Mouse (Mus musculus): ENCODE measurements around the gene Hs3st3a1. TPM values are rescaled to one million over a fixed set of nuclear protein-coding genes. Genes with fewer than 3 reads are reported as not detected.
A peak's percentile ranks its signal among the peaks of the same experiment; 100 is the strongest.

The Hs3st3a1 gene
- polyA plus RNA-seq (2012) = 0.03 TPM in 1 of 2 replicates, not detected in the other

DNA sequence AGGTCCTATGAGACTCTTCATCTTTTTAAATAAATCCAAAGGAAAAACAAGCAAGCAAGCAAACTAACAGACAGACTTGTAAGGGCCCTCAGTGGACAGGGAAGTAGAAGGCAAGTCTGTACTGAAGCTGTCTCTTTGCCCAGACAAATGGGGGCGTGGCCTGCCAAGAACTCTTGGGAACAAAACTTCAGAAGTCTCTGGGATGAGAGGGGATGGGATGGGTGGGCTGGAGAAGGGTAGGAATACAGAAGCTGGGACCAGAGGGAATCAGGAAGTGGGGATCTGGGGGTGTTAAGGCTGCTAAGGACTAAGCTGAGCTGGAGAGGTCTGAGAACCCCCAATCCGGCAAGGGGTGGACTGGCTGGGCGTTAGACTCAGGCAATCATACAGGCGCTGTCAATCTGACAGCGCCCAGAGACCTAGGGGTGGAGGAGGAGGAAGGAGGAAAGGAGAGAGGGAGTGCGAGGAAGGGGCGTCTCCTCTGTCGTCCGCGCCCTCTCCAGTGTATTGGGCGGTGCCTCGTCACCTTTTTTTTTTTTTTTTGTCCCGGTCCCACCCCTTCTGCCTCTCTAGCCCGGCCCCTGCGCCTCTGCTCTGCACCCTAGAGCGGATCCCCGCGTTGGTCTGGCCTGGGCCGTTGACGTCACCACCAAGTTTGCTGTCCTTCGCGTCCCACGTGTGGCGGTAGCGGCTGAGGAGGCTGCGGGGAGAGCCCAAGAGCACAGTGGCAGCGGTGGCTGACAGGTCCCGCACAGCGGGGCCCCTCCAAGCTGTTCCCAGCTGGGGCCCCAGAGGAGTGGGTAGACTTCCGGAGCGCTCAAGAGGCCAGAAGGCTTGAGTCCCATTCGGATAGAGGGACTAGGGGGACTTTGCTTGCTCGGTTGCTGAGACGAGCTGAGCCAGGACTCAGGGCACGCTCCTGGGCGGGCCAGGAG, at the start of gene Hs3st3a1:
Gene Hs3st3a1, plus strand, starts transcription at position 722 of the 935 bp plus-strand sequence.
- Histone ChIP-seq H3K4me1 (ENCODE audit: control insufficient read depth) (no peaks in the 10 kb centered on the region; the same call in 1 of the 2 replicates), H3K9me3 (ENCODE audit: control insufficient read depth, low read length) (peaks cover 2% of the 10 kb centered on the region; the same call in 1 of the 2 replicates), H3K27me3 (ENCODE audit: control insufficient read depth) (peaks cover 38% of the 10 kb centered on the region), H3K4me3 (replicated peaks) (peak within 1 kb of the TSS; percentile 29), H3K36me3 (ENCODE audit: control insufficient read depth) (no peaks in the 10 kb centered on the region)
- TF ChIP-seq TAL1 (IDR thresholded peaks at IDR 0.05; ENCODE audit: low read length) (no peak), GATA1 (IDR thresholded peaks at IDR 0.05; ENCODE audit: low read length) (no peak)

- Histone ChIP-seq H3K4me1 (ENCODE audit: control insufficient read depth) (no peaks in the 10 kb centered on the region), H3K9me3 (ENCODE audit: control insufficient read depth, low read length) (no peaks in the 10 kb centered on the region), H3K27me3 (ENCODE audit: control insufficient read depth) (no peaks in the 10 kb centered on the region), H3K4me3 (replicated peaks) (no peak overlapping the region), H3K36me3 (ENCODE audit: control insufficient read depth) (no peaks in the 10 kb centered on the region)
- no peak for TF ChIP-seq GATA1 (IDR thresholded peaks at IDR 0.05; ENCODE audit: low read length)
- TF ChIP-seq TAL1 (IDR thresholded peaks at IDR 0.05; ENCODE audit: low read length) = no peak
Measured at GRCm38 (mm10) chr11:64386333-64386732, 48.8 kb upstream of the Hs3st3a1 start.

GRCm38 (mm10) chr11:64396331-64396881, 38.7 kb upstream of the Hs3st3a1 start:
- no peak for TF ChIP-seq GATA1 (IDR thresholded peaks at IDR 0.05; ENCODE audit: low read length)
- no peak for TF ChIP-seq TAL1 (IDR thresholded peaks at IDR 0.05; ENCODE audit: low read length)
- Histone ChIP-seq H3K36me3 (ENCODE audit: control insufficient read depth) (no peaks in the 10 kb centered on the region), H3K4me1 (ENCODE audit: control insufficient read depth) (no peaks in the 10 kb centered on the region), H3K4me3 (replicated peaks) (no peak overlapping the region), H3K9me3 (ENCODE audit: control insufficient read depth, low read length) (no peaks in the 10 kb centered on the region), H3K27me3 (ENCODE audit: control insufficient read depth) (no peaks in the 10 kb centered on the region)

- Histone ChIP-seq H3K4me3 (replicated peaks) (no peak overlapping the region), H3K27me3 (ENCODE audit: control insufficient read depth) (no peaks in the 10 kb centered on the region), H3K9me3 (ENCODE audit: control insufficient read depth, low read length) (no peaks in the 10 kb centered on the region), H3K4me1 (ENCODE audit: control insufficient read depth) (no peaks in the 10 kb centered on the region), H3K36me3 (ENCODE audit: control insufficient read depth) (no peaks in the 10 kb centered on the region)
- TF ChIP-seq TAL1 (IDR thresholded peaks at IDR 0.05; ENCODE audit: low read length) = no peak
- TF ChIP-seq GATA1 (IDR thresholded peaks at IDR 0.05; ENCODE audit: low read length) = no peak
Measured at GRCm38 (mm10) chr11:64396949-64397348, 38.2 kb upstream of the Hs3st3a1 start.

GRCm38 (mm10) chr11:64397612-64398011, 37.5 kb upstream of the Hs3st3a1 start:
- no peak for TF ChIP-seq GATA1 (IDR thresholded peaks at IDR 0.05; ENCODE audit: low read length)
- TF ChIP-seq TAL1 (IDR thresholded peaks at IDR 0.05; ENCODE audit: low read length) = no peak
- Histone ChIP-seq H3K36me3 (ENCODE audit: control insufficient read depth) (no peaks in the 10 kb centered on the region), H3K9me3 (ENCODE audit: control insufficient read depth, low read length) (no peaks in the 10 kb centered on the region), H3K4me1 (ENCODE audit: control insufficient read depth) (no peaks in the 10 kb centered on the region), H3K4me3 (replicated peaks) (no peak overlapping the region), H3K27me3 (ENCODE audit: control insufficient read depth) (no peaks in the 10 kb centered on the region)

DNA sequence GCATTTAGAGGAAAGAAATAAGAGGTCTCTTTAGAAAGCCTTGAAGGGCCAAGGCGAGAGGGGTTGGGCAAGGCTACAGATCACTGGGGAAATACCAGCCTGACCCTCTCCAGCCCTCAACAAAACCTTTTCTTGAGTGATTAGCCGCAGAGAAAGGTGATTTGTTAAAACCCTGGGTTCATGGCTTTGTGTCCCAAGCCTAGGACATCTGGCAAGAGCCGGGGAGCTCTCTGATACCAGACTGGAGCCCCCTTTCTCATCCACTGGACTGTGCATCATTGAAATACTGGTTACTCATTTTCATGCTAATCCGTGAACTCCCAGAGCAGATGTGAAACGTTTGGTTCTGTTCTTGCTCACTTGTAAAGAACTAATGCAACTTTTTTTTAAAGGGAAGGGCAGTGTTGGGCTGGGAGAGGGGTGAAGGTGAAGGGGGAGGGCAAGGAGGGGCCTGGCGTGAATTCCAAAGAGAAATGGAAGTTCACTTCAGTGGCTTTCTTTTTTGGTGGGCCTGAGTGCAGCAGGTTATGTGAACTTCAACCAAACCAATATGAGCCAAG, 34.5 kb upstream of the Hs3st3a1 start:
- TF ChIP-seq TAL1 (IDR thresholded peaks at IDR 0.05; ENCODE audit: low read length) = no peak
- H3K4me1 ChIP-seq (ENCODE audit: control insufficient read depth) = no peaks in the 10 kb centered on the region

DNA sequence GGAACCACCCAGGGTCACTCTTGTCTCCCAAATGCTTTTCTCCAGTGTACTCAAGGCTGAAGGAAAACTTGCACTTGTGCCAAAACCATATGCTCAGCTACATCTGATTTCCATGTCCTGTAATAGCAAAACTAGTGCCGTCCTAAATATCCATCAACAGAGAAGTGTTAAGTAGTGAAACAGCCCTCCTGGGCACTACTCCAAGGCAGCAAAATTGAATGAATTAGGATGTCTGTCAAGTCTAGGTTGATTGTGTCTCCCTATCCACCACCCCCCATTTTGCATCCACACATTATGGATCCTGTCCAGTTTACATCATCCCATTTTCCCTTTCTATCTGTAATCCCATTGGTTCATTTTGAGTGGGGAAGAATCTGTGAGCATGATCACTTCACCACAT, 16.2 kb upstream of the Hs3st3a1 start:
- TF ChIP-seq GATA1 (IDR thresholded peaks at IDR 0.05; ENCODE audit: low read length) (no peak), TAL1 (IDR thresholded peaks at IDR 0.05; ENCODE audit: low read length) (no peak)
- Histone ChIP-seq H3K36me3 (ENCODE audit: control insufficient read depth) (no peaks in the 10 kb centered on the region), H3K27me3 (ENCODE audit: control insufficient read depth) (no peaks in the 10 kb centered on the region), H3K9me3 (ENCODE audit: control insufficient read depth, low read length) (no peaks in the 10 kb centered on the region), H3K4me1 (ENCODE audit: control insufficient read depth) (no peaks in the 10 kb centered on the region), H3K4me3 (replicated peaks) (no peak overlapping the region)

More for the DNA sequence above, 34.5 kb upstream of the Hs3st3a1 start:
- Histone ChIP-seq H3K4me3 (replicated peaks) (no peak overlapping the region), H3K9me3 (ENCODE audit: control insufficient read depth, low read length) (no peaks in the 10 kb centered on the region), H3K36me3 (ENCODE audit: control insufficient read depth) (no peaks in the 10 kb centered on the region), H3K27me3 (ENCODE audit: control insufficient read depth) (no peaks in the 10 kb centered on the region)

DNA sequence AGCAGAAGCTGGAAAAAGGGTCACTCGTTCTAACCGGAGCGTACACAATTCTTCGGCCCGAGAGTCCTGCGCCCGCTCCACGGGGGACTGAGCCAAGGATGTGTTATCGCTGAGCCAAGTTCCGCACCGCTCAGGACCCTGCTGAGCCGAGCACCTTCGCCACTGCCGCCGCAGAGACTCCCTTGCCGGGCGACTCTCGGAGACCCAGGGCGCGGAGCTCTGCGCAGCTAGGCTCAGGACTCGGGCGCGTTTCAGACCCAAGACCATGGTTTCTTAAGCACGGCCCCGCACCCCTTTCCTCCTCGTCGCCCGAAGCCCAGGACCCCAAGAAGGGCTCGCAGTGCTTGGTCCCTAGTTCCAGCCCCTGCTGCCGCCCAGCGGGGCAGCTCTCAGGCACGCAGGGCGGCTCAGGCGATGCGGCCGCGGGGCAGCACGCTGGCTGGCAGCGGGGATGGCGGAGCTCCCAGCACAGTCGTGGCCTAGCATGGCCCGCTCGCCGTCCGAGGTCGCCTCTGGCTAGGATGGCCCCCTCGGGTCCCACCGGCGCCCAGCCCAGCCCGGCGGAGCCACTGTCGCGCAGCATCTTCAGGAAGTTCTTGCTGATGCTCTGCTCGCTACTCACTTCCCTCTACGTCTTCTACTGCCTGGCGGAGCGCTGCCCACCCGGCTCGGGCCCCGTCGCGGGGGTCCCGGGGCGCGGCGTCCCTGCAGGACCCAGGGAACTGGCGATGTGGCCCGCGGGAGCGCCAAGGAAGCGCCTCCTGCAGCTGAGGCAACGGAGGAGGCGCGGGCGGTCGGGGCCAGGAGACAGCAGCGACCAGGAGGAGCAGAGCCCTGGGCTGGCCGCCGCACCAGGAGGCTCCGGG, 647 bp downstream of the Hs3st3a1 start:
- Histone ChIP-seq H3K36me3 (ENCODE audit: control insufficient read depth) (no peaks in the 10 kb centered on the region), H3K9me3 (ENCODE audit: control insufficient read depth, low read length) (peaks cover 2% of the 10 kb centered on the region; the same call in 1 of the 2 replicates), H3K4me3 (replicated peaks) (peak overlapping the region; percentile 29), H3K27me3 (ENCODE audit: control insufficient read depth) (peaks cover 38% of the 10 kb centered on the region), H3K4me1 (ENCODE audit: control insufficient read depth) (no peaks in the 10 kb centered on the region; the same call in 1 of the 2 replicates)
- TF ChIP-seq TAL1 (IDR thresholded peaks at IDR 0.05; ENCODE audit: low read length) = no peak
- no peak for TF ChIP-seq GATA1 (IDR thresholded peaks at IDR 0.05; ENCODE audit: low read length)

Data from erythroblast, embryonic 14.5 days (primary cell).